Mouse (Mus musculus): ENCODE results near the gene Trmt5.

DNA sequence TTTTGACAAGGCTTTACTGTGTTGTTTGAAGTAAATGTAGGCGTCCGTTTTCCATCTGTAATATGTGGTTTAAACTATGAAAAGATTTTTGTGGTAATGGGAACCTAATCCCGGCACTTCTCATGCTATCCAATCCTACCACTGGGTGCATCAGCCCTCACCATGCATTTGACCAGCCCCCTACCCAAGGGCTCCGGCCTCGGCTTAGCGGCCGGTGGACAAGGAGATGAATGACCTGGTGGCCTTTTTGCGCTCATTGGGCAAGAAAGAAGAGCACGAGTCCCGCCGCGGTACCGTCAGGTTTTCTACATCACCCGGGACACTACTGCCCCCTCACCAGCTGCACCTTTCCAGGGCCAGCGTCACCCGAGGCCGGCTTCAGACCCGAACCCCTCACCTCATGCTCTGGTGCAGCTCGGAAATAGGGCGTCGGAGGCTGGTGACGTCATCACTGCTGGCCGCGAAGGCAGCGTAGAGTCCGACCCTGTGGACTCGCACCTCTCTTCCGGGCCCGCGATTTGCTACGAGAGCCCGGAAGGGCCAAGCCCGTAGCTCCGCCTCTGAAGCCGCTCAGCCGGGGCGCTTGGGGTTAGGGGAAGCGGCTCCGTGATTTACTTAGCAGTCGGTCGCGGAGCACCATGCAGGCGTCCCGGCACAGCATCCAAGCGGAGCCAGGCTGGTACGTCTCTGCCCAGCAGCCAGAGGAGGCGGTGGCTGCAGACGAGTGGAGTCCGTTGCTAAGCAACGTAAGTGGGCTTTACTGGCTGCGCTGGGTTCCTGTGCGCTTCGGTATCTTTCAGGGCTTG lies at the start of gene Trmt5, which contains the start of gene Slc38a6:
- TF ChIP-seq GATA1 (IDR thresholded peaks at IDR 0.05; ENCODE audit: borderline replicate concordance, low read length): no peak
- TF ChIP-seq CTCF (IDR thresholded peaks at IDR 0.05; ENCODE audit: low read depth, low read length): no peak
- no peak for TF ChIP-seq POLR2AphosphoS5 (IDR thresholded peaks at IDR 0.05; ENCODE audit: insufficient replicate concordance, low read depth, low read length)

All from G1E (cell line).